Mouse (Mus musculus): ENCODE measurements at regions not wholly inside any gene's neighbourhood (a gene's known extent, or its start where the extent isn't known, plus 50 kb on each side); places are given as distances from the start of the nearest gene placed in this dataset.

DNA sequence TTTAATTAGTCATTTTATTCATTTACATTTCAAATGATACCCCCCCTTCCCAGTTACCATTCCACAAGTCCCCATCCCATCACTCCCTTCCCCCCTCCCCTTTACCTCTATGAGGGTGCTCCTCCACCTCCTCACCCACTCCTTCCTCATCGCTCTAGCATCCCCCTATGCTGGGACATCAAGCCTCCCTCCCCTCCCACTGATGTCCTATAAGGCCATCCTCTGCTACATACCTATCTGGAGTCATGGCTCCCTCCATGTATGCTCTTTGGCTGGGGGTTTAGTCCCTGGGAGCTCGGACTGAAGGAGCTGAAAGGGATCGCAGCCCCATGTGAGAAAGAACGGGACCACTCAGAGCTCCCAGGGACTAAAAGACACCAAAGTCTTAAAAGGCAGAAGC, 176.3 kb downstream of the Pros1 start:
- no peak for TF ChIP-seq EP300 (IDR thresholded peaks at IDR 0.05; ENCODE audit: low read depth)
- no peak for TF ChIP-seq CTCF (IDR thresholded peaks at IDR 0.05; ENCODE audit: low read depth)
- no peak overlapping the region for H3K4me2 ChIP-seq (ENCODE audit: low read depth, low read length)
- WGBS (ENCODE audit: insufficient replicate concordance) = 83% methylated on average over 4 of the region's 4 CpGs
- H3K9me3 ChIP-seq (ENCODE audit: low read length) = no peaks in the 10 kb centered on the region
- H3K4me1 ChIP-seq (ENCODE audit: insufficient read depth) = no peaks in the 10 kb centered on the region
- no peak for DNase-seq
- ATAC-seq = no peak
- no peak overlapping the region for H3K4me3 ChIP-seq (ENCODE audit: low read depth, low read length)
- no peak overlapping the region for H3K27ac ChIP-seq (ENCODE audit: low read depth)
- H3K9ac ChIP-seq (replicated peaks) = no peak overlapping the region
- no peaks in the 10 kb centered on the region for H3K36me3 ChIP-seq (replicated peaks; ENCODE audit: insufficient read depth, low read length)
- no peaks in the 10 kb centered on the region for H3K27me3 ChIP-seq (ENCODE audit: insufficient read depth, low read length)

DNA sequence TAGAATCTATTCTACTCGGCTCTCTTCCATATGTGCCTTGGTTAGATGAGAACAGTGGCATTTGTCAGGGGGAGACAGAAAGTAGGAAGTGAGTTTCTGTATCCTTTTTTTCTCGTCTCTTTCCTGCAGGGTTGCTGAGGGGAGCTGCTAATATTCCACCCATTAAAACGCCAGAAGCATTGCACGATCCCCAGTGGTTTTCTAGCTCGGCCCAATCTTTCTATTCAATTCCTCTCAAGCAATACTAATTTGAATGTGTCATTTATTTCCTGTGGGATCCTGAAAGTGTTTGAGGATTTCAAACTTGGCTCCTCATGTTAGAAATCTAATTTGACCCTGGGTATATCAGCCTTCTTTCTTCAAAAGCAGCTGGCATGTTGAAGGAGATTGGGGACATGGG, 176.9 kb downstream of the Pros1 start:
- no peak overlapping the region for H3K27ac ChIP-seq (ENCODE audit: low read depth)
- no peak overlapping the region for H3K4me2 ChIP-seq (ENCODE audit: low read depth, low read length)
- no peaks in the 10 kb centered on the region for H3K36me3 ChIP-seq (replicated peaks; ENCODE audit: insufficient read depth, low read length)
- H3K4me1 ChIP-seq (ENCODE audit: insufficient read depth) = no peaks in the 10 kb centered on the region
- 59% methylated on average over 5 of the region's 5 CpGs for WGBS (ENCODE audit: insufficient replicate concordance)
- H3K27me3 ChIP-seq (ENCODE audit: insufficient read depth, low read length) = no peaks in the 10 kb centered on the region
- no peaks in the 10 kb centered on the region for H3K9me3 ChIP-seq (ENCODE audit: low read length)
- no peak overlapping the region for H3K4me3 ChIP-seq (ENCODE audit: low read depth, low read length)
- ATAC-seq = no peak
- DNase-seq = no peak
- no peak overlapping the region for H3K9ac ChIP-seq (replicated peaks)
- no peak for TF ChIP-seq EP300 (IDR thresholded peaks at IDR 0.05; ENCODE audit: low read depth)
- no peak for TF ChIP-seq CTCF (IDR thresholded peaks at IDR 0.05; ENCODE audit: low read depth)

DNA sequence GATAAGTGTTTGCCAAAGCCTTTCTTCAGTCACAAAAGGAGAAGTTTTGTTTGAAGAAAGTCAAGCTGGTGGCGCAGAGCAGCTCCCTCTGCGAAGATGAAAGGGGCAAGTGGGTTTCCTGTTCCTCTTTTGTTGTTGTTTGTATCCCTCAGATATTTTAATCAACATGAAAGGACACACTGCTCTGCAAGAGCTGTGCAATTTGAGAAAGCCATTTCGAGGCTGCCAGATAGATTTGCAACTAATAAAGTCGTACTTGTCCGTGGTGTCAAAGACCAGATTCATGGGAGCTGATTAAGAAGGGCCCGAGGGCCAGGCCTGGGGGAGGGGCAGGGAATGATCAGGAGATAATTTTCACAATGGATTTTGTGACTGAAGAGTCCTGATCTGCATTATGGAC, 177.7 kb downstream of the Pros1 start:
- no peak for DNase-seq
- Histone ChIP-seq H3K27me3 (ENCODE audit: insufficient read depth, low read length) (no peaks in the 10 kb centered on the region), H3K27ac (ENCODE audit: low read depth) (no peak overlapping the region), H3K4me1 (ENCODE audit: insufficient read depth) (no peaks in the 10 kb centered on the region), H3K36me3 (replicated peaks; ENCODE audit: insufficient read depth, low read length) (no peaks in the 10 kb centered on the region), H3K9me3 (ENCODE audit: low read length) (no peaks in the 10 kb centered on the region), H3K9ac (replicated peaks) (no peak overlapping the region), H3K4me2 (ENCODE audit: low read depth, low read length) (no peak overlapping the region), H3K4me3 (ENCODE audit: low read depth, low read length) (no peak overlapping the region)
- TF ChIP-seq EP300 (IDR thresholded peaks at IDR 0.05; ENCODE audit: low read depth) (no peak), CTCF (IDR thresholded peaks at IDR 0.05; ENCODE audit: low read depth) (no peak)
- ATAC-seq = no peak
- 36% methylated on average over 6 of the region's 6 CpGs for WGBS (ENCODE audit: insufficient replicate concordance)

DNA sequence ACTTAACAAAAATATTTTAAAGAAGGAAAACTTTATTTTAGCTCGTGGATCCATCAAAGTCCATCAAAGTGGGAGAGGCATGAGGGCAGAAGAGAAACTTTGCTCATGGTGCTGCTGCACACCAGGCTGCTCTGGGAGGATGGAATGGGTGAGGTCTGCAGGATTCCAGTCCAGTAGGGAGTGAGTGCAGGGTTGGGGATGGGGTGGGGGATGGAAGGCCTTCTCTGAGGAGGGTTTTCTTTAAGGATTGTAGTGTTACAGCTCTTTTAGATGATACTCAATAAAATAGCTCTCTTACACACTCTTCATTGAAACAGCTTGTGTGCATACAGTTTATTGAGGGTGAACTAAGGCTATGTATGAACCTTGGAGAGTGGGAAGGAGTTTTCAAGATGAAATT, 195.0 kb downstream of the Pros1 start:
- Histone ChIP-seq H3K27ac (ENCODE audit: low read depth) (no peak overlapping the region), H3K4me3 (ENCODE audit: low read depth, low read length) (no peak overlapping the region), H3K9ac (replicated peaks) (no peak overlapping the region), H3K27me3 (ENCODE audit: insufficient read depth, low read length) (no peaks in the 10 kb centered on the region), H3K36me3 (replicated peaks; ENCODE audit: insufficient read depth, low read length) (no peaks in the 10 kb centered on the region), H3K4me2 (ENCODE audit: low read depth, low read length) (no peak overlapping the region), H3K9me3 (ENCODE audit: low read length) (no peaks in the 10 kb centered on the region), H3K4me1 (ENCODE audit: insufficient read depth) (no peaks in the 10 kb centered on the region)
- WGBS (ENCODE audit: insufficient replicate concordance) = 43% methylated on average over 1 of the region's 1 CpGs
- DNase-seq (no peak), ATAC-seq (no peak)
- no peak for TF ChIP-seq CTCF (IDR thresholded peaks at IDR 0.05; ENCODE audit: low read depth)
- no peak for TF ChIP-seq EP300 (IDR thresholded peaks at IDR 0.05; ENCODE audit: low read depth)

DNA sequence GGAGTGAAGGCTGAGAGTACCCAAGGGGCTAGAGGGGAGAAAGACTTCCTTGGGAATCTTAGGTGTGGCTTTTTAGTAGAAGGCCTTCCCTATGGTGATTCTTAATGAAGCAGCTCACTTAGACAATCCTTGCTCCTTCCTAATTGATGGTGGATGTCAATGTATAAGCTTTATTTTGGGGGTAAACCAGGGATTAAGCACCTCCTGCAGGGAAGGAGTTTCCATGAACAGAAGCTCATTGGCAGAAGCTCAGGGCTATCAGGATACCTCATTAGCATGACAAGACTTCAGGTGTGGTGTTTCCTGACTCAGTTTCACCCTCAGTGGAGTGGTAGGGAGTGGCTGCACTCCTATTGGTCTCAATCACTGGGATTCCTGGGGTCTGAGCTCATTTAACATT, 208.8 kb downstream of the Pros1 start:
- Histone ChIP-seq H3K4me1 (ENCODE audit: insufficient read depth) (no peaks in the 10 kb centered on the region), H3K9me3 (ENCODE audit: low read length) (no peaks in the 10 kb centered on the region), H3K27me3 (ENCODE audit: insufficient read depth, low read length) (no peaks in the 10 kb centered on the region), H3K9ac (replicated peaks) (no peak overlapping the region), H3K36me3 (replicated peaks; ENCODE audit: insufficient read depth, low read length) (no peaks in the 10 kb centered on the region), H3K4me3 (ENCODE audit: low read depth, low read length) (no peak overlapping the region), H3K4me2 (ENCODE audit: low read depth, low read length) (no peak overlapping the region), H3K27ac (ENCODE audit: low read depth) (no peak overlapping the region)
- TF ChIP-seq EP300 (IDR thresholded peaks at IDR 0.05; ENCODE audit: low read depth) (no peak), CTCF (IDR thresholded peaks at IDR 0.05; ENCODE audit: low read depth) (no peak)
- no peak for DNase-seq
- ATAC-seq = no peak

DNA sequence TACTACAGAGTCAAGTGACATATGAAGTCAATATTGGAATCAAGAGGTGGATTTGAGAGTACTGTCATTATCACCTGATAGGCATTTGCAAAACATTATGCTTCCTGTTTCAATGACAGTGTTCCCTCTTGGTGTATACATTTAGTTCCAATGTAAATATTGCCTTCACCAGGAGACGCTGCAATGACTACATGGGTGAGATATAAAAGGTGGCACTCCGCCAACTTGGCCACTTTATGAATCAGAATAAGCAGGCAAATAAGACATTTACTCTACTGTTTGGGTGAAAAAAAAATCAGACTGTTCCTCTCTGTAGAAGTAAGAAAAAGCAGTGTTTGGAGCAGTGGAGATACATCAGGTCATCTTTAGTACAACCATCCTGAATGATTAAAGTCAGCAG, 215.9 kb downstream of the Pros1 start:
- Histone ChIP-seq H3K9ac (replicated peaks) (no peak overlapping the region), H3K36me3 (replicated peaks; ENCODE audit: insufficient read depth, low read length) (no peaks in the 10 kb centered on the region), H3K4me2 (ENCODE audit: low read depth, low read length) (no peak overlapping the region), H3K27me3 (ENCODE audit: insufficient read depth, low read length) (no peaks in the 10 kb centered on the region), H3K9me3 (ENCODE audit: low read length) (no peaks in the 10 kb centered on the region), H3K4me3 (ENCODE audit: low read depth, low read length) (no peak overlapping the region), H3K4me1 (ENCODE audit: insufficient read depth) (no peaks in the 10 kb centered on the region), H3K27ac (ENCODE audit: low read depth) (no peak overlapping the region)
- no peak for TF ChIP-seq CTCF (IDR thresholded peaks at IDR 0.05; ENCODE audit: low read depth)
- no peak for TF ChIP-seq EP300 (IDR thresholded peaks at IDR 0.05; ENCODE audit: low read depth)
- ATAC-seq (no peak), DNase-seq (no peak)
- 70% methylated on average over 2 of the region's 2 CpGs for WGBS (ENCODE audit: insufficient replicate concordance)

DNA sequence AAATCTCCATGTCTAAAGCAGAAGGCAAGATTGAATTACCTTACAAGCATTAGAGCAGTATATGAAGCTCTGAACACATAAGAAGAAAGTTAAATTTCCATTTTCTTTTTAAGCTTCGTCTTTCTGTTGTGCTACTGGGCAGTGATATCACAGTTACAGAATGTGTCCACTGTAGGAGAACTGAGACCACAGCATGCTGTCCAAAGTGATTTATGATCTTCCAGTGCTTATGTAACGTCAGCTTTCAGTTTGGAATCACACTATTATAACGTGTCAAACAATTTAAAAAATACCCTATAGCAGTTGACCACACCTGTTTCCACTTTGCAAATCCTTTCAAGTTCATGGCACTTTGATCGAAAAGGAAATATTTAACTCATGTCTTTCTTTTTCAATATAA, 221.7 kb downstream of the Pros1 start:
- Histone ChIP-seq H3K36me3 (replicated peaks; ENCODE audit: insufficient read depth, low read length) (no peaks in the 10 kb centered on the region), H3K9me3 (ENCODE audit: low read length) (no peaks in the 10 kb centered on the region), H3K27ac (ENCODE audit: low read depth) (no peak overlapping the region), H3K4me3 (ENCODE audit: low read depth, low read length) (no peak overlapping the region), H3K27me3 (ENCODE audit: insufficient read depth, low read length) (no peaks in the 10 kb centered on the region), H3K9ac (replicated peaks) (no peak overlapping the region), H3K4me2 (ENCODE audit: low read depth, low read length) (no peak overlapping the region), H3K4me1 (ENCODE audit: insufficient read depth) (no peaks in the 10 kb centered on the region)
- 57% methylated on average over 4 of the region's 4 CpGs for WGBS (ENCODE audit: insufficient replicate concordance)
- DNase-seq = no peak
- TF ChIP-seq EP300 (IDR thresholded peaks at IDR 0.05; ENCODE audit: low read depth) (no peak), CTCF (IDR thresholded peaks at IDR 0.05; ENCODE audit: low read depth) (no peak)
- ATAC-seq = no peak

Measured in liver, postnatal 0 days (tissue).